Mouse (Mus musculus) ES-Bruce4 (cell line): ENCODE data around the gene Kcp.

Source experiments
- CTCF ChIP-seq: IDR thresholded peaks from one replicate; pipeline ENCODE4 v1.8.1; 2011; ENCODE audit warnings: low read depth, low read length
- EP300 ChIP-seq: IDR thresholded peaks from 2 replicates; pipeline ENCODE4 v1.6.1; 2011; ENCODE audit warnings: low read depth, low read length; ENCODE audit not compliant: insufficient read depth
- POLR2A ChIP-seq: IDR thresholded peaks from one replicate; pipeline ENCODE4 v1.8.1; 2011; ENCODE audit warnings: low read length; ENCODE audit not compliant: insufficient read depth

- no peak for TF ChIP-seq CTCF
- no peak for TF ChIP-seq POLR2A
- no peak for TF ChIP-seq EP300
These were observed 49.4 kb upstream of the Kcp start for GRCm38 (mm10) chr6:29557112-29557511.
